8 mouse cellular contexts compared by ENCODE assay signal in genomic region chr5:43232149-43232479, GRCm38 (mm10). TPM values are rescaled to one million over a fixed set of nuclear protein-coding genes. Genes with fewer than 3 reads are reported as not detected.
DNase-seq lines count a peak whose midpoint lies in the region; ATAC-seq and TF ChIP-seq lines count a peak whose summit lies in the region.

No protein-coding gene starts in this region.

- H3K27me3 ChIP-seq in liver, adult 2 months (ENCODE audit: control insufficient read depth, insufficient read depth, low read length): no peaks in the 10 kb centered on the region
- H3K27me3 ChIP-seq in embryonic facial prominence, embryonic 13.5 days: peaks cover 28% of the 10 kb centered on the region
- peaks cover 10% of the 10 kb centered on the region; the same call in 1 of the 2 replicates for H3K27me3 ChIP-seq in intestine, embryonic 14.5 days (replicated peaks; ENCODE audit: control insufficient read depth, insufficient read depth, low read length)
- no peaks in the 10 kb centered on the region for H3K27me3 ChIP-seq in myocyte (ENCODE audit: control insufficient read depth, insufficient read depth, insufficient read length)

- no peak for DNase-seq in liver, adult 2 months (ENCODE audit: extremely low read depth, low read depth, low spot score)
- DNase-seq in liver: no peak
- DNase-seq in intestine, embryonic 14.5 days (ENCODE audit: low spot score): no peak
- no peak for DNase-seq in frontal cortex, adult 2 months (ENCODE audit: extremely low spot score in 1 of 2, low spot score in 1 of 2)
- no peak for DNase-seq in adrenal gland, postnatal 25 days
- no peak for DNase-seq in embryo, embryonic 9.5 days (ENCODE audit: extremely low spot score)

- no peaks in the 10 kb centered on the region for H3K9me3 ChIP-seq in embryonic facial prominence, embryonic 13.5 days
- no peaks in the 10 kb centered on the region for H3K9me3 ChIP-seq in intestine, embryonic 14.5 days (ENCODE audit: control insufficient read depth, low read length)

- no peak for ATAC-seq in embryonic facial prominence, embryonic 13.5 days (ENCODE audit: insufficient number of reproducible peaks, insufficient read depth, low FRiP score, low TSS enrichment, low read depth)
- ATAC-seq in intestine, embryonic 14.5 days (replicated peaks; ENCODE audit: low FRiP score, low TSS enrichment, low read depth): no peak

- peak overlapping the region; percentile 52 for H3K4me3 ChIP-seq in liver, adult 2 months (ENCODE audit: insufficient read depth, low read depth, low read length)
- peak overlapping the region; percentile 81 for H3K4me3 ChIP-seq in embryonic facial prominence, embryonic 13.5 days
- peak overlapping the region; percentile 83 for H3K4me3 ChIP-seq in intestine, embryonic 14.5 days (ENCODE audit: low read depth, low read length)
- peak overlapping the region; percentile 43 for H3K4me3 ChIP-seq in myocyte

- peak overlapping the region; percentile 98 for H3K27ac ChIP-seq in liver, adult 2 months (replicated peaks; ENCODE audit: insufficient read depth, low read depth, low read length)
- peak overlapping the region; percentile 93 for H3K27ac ChIP-seq in embryonic facial prominence, embryonic 13.5 days
- H3K27ac ChIP-seq in intestine, embryonic 14.5 days (ENCODE audit: low read depth): no peak overlapping the region

- peak overlapping the region; percentile 75 for H3K9ac ChIP-seq in liver, adult 2 months (ENCODE audit: low read depth, low read length)
- H3K9ac ChIP-seq in embryonic facial prominence, embryonic 13.5 days: peak overlapping the region; percentile 87
- peak overlapping the region; percentile 84 for H3K9ac ChIP-seq in intestine, embryonic 14.5 days (ENCODE audit: low read length)

- TF ChIP-seq POLR2A in liver, adult 2 months (IDR thresholded peaks at IDR 0.05; ENCODE audit: extremely low read depth, insufficient read depth, low read length): no peak
- TF ChIP-seq POLR2A in myocyte (IDR thresholded peaks at IDR 0.05; ENCODE audit: insufficient read length, low read depth): no peak

- H3K79me2 ChIP-seq in liver, adult 2 months (ENCODE audit: control insufficient read depth, insufficient read depth, low read length): peaks cover 16% of the 10 kb centered on the region
- H3K79me2 ChIP-seq in myocyte (ENCODE audit: control insufficient read depth, insufficient read depth): peaks cover 16% of the 10 kb centered on the region

- under 1% methylated on average over 6 of the region's 6 CpGs for WGBS in liver, adult 2 months
- 5% methylated on average over 6 of the region's 6 CpGs for WGBS in embryonic facial prominence, embryonic 13.5 days
- 3% methylated on average over 6 of the region's 6 CpGs for WGBS in intestine, embryonic 14.5 days

- peak overlapping the region; percentile 98 for H3ac ChIP-seq in myocyte (ENCODE audit: control insufficient read depth, insufficient read length)

- H3K4me2 ChIP-seq in embryonic facial prominence, embryonic 13.5 days: peak overlapping the region; percentile 95
- H3K4me2 ChIP-seq in intestine, embryonic 14.5 days (ENCODE audit: low read length): peak overlapping the region; percentile 89
- peak overlapping the region; percentile 93 for H3K4me2 ChIP-seq in myocyte (ENCODE audit: low read depth)

- H3K4me1 ChIP-seq in liver, adult 2 months (ENCODE audit: control insufficient read depth, insufficient read depth, low read length): peaks cover 2% of the 10 kb centered on the region; the same call in 1 of the 2 replicates
- H3K4me1 ChIP-seq in embryonic facial prominence, embryonic 13.5 days: peaks cover 13% of the 10 kb centered on the region
- H3K4me1 ChIP-seq in intestine, embryonic 14.5 days (replicated peaks; ENCODE audit: control insufficient read depth, insufficient read depth, low read length): 0 out of 2 replicates have a peak, but pooled peaks cover 7% of the 10 kb centered on the region

- no peaks in the 10 kb centered on the region; the same call in 1 of the 2 replicates for H3K36me3 ChIP-seq in liver, adult 2 months (ENCODE audit: control insufficient read depth, insufficient read depth, low read length)
- H3K36me3 ChIP-seq in embryonic facial prominence, embryonic 13.5 days: no peaks in the 10 kb centered on the region
- H3K36me3 ChIP-seq in intestine, embryonic 14.5 days (ENCODE audit: control insufficient read depth, insufficient read depth, low read length): no peaks in the 10 kb centered on the region
- H3K36me3 ChIP-seq in myocyte (ENCODE audit: control insufficient read depth, insufficient read depth): no peaks in the 10 kb centered on the region

- no peak for TF ChIP-seq CTCF in liver, adult 2 months (IDR thresholded peaks at IDR 0.05; ENCODE audit: low read depth, low read length)

TF ChIP-seq in myocyte, 11 proteins besides CTCF, POLR2A, EP300 and RAD21:
- no peak for TF ChIP-seq POLR2AphosphoS2 (IDR thresholded peaks at IDR 0.05; ENCODE audit: insufficient read length, low read depth)
- TF ChIP-seq REST (IDR thresholded peaks at IDR 0.05; ENCODE audit: insufficient read depth, insufficient read length): no peak
- TF ChIP-seq TCF3 (IDR thresholded peaks at IDR 0.05; ENCODE audit: insufficient read length, low read depth): no peak
- no peak for TF ChIP-seq MYOD1 (IDR thresholded peaks at IDR 0.05; ENCODE audit: control insufficient read depth in 1 of 3, insufficient read length in 2 of 3, low read depth in 2 of 3)
- TF ChIP-seq MAX (IDR thresholded peaks at IDR 0.05; ENCODE audit: low read depth): no peak

RNA-seq across cellular contexts. Expression of gene Cpeb2, which starts 0.9 kb away (rescaled TPM):
- 23.5 and 30.3 TPM in 2 replicates for total RNA-seq in liver, adult 2 months (2014; rRNA removed)
- polyA plus RNA-seq in liver, adult 2 months (2012; rRNA removed): 4.4 and 6.3 TPM in 2 replicates
- 2.0 and 2.2 TPM in 2 replicates for polyA plus RNA-seq in embryonic facial prominence, embryonic 13.5 days (2015; fragmentation: Nextera tagmentation; extraction: Ambion mirVana)
- polyA plus RNA-seq in intestine, embryonic 14.5 days (2014; fragmentation: Nextera tagmentation; extraction: Ambion mirVana): 2.4 and 2.6 TPM in 2 replicates
- polyA plus RNA-seq in myocyte (2012; fragmentation: generic; extraction: Trizol): 3.4 TPM
- 27.0 and 27.1 TPM in 2 replicates for polyA plus RNA-seq in frontal cortex, adult 2 months (2012; rRNA removed)
- 25.7 and 35.5 TPM in 2 replicates for total RNA-seq in adrenal gland, postnatal 25 days (2021)
